Mouse (Mus musculus): ENCODE results near the gene 4930558C23Rik.
"Not testable (repeated sequence)": the region's sequence is repeated elsewhere in the genome, so short reads cannot be mapped to it uniquely, and the experiment has no call there.

Gene 4930558C23Rik

GRCm38 (mm10) chr3:95373208-95373607 lies 29.4 kb downstream of the 4930558C23Rik start:
- DNase-seq (ENCODE audit: low read depth, low spot score) = no peak

- DNase-seq (ENCODE audit: low read depth, low spot score) = no peak
Observed at GRCm38 (mm10) chr3:95370101-95370500, 32.5 kb downstream of the 4930558C23Rik start.

GRCm38 (mm10) chr3:95360276-95360675 lies 42.4 kb downstream of the 4930558C23Rik start:
- peak; percentile 94 for DNase-seq (ENCODE audit: low read depth, low spot score)

GRCm38 (mm10) chr3:95357746-95358145 lies 44.9 kb downstream of the 4930558C23Rik start:
- DNase-seq (ENCODE audit: low read depth, low spot score) = peak; percentile 18

- DNase-seq (ENCODE audit: low read depth, low spot score) = peak; percentile 96
Observed at GRCm38 (mm10) chr3:95356701-95357449, 45.8 kb downstream of the 4930558C23Rik start, which contains the start of gene Setdb1. Gene Setdb1, minus strand, starts transcription at chr3:95357202.

- DNase-seq (ENCODE audit: low read depth, low spot score) = not testable (repeated sequence)
Observed at GRCm38 (mm10) chr3:95355911-95356544, 46.6 kb downstream of the 4930558C23Rik start.

- peak; percentile 45 for DNase-seq (ENCODE audit: low read depth, low spot score)
Observed at GRCm38 (mm10) chr3:95349491-95349890, 53.1 kb downstream of the 4930558C23Rik start.

GRCm38 (mm10) chr3:95348343-95348742 lies 54.3 kb downstream of the 4930558C23Rik start:
- not testable (repeated sequence) for DNase-seq (ENCODE audit: low read depth, low spot score)

- no peak for DNase-seq (ENCODE audit: low read depth, low spot score)
Observed at GRCm38 (mm10) chr3:95346454-95346853, 56.2 kb downstream of the 4930558C23Rik start.

- not testable (repeated sequence) for DNase-seq (ENCODE audit: low read depth, low spot score)
Observed at GRCm38 (mm10) chr3:95343356-95344000, 59.2 kb downstream of the 4930558C23Rik start.

GRCm38 (mm10) chr3:95338251-95338650 lies 64.4 kb downstream of the 4930558C23Rik start:
- no peak for DNase-seq (ENCODE audit: low read depth, low spot score)

GRCm38 (mm10) chr3:95337345-95337744 lies 65.3 kb downstream of the 4930558C23Rik start:
- no peak for DNase-seq (ENCODE audit: low read depth, low spot score)

All from 3T3-L1 (cell line).